Mouse (Mus musculus) left cerebral cortex, postnatal 25 days (tissue): ENCODE results near the gene Olfr847. TPM values are rescaled to one million over a fixed set of nuclear protein-coding genes. Genes with fewer than 3 reads are reported as not detected.

ENCODE experiments used
- DNase-seq, 2 experiments: peaks; one replicate each; pipeline ENCODE4 v3.0.0; 2022; ENCODE audit warnings: low spot score in 2 of 2, mixed read lengths in 1 of 2
- intact Hi-C: fragments of 180-260 bp; cut with DNase I; formaldehyde crosslinking; loops from one replicate; pipeline ENCODE4 v1.15.1; 2025
- total RNA-seq, 2 experiments: library from RNA; stranded (reverse); gene quantifications; 2 replicates each; pipeline ENCODE4 v1.2.3; 2021

Olfr847 gene
- not detected for total RNA-seq

DNA sequence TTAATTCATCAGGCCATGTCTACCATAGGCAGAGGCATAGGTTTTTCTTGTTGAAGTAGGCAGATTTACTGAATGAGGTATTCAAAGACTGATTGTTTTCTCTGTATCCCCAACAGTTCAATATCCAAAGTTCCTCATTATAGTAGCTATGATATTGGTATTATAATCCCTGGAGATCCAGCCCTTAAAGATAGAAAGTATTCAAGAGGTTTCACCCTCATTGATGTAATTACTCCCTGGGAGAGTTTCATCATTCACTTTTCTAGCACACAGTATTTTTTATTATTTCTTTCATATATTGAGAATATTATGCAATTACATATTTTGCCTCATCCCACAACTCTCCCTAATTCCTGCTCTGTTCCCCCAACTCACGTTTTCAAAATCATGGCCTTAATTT lies at the start of gene Olfr847:
Gene Olfr847 (minus strand): TSS at position 101 of the 400 bp plus-strand sequence.
- intact Hi-C loops: no loop called here
- DNase-seq: no peak

DNA sequence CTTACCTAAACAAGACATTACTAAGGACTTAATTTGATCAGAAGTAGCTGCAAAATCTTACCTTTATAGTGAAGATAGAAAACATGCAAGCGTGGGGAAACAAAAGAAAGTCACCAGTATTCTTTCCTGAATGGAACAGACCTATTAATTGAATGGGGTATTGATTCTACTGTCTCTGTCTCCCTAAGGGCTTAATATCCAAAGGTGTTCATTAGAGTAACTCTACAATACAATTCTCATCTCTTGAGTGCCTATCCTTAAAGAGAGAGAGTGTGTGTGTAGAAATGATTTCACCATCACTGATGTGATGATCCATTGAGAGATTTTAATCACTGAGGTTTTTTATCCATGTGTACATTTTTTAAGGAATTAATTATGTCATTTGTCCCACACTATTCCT lies 14.6 kb downstream of the Olfr847 start, which contains the start of gene Olfr846:
Gene Olfr846 (minus strand): TSS at position 101 of the 400 bp plus-strand sequence.
- no peak for DNase-seq
- intact Hi-C loops: no loop called here

DNA sequence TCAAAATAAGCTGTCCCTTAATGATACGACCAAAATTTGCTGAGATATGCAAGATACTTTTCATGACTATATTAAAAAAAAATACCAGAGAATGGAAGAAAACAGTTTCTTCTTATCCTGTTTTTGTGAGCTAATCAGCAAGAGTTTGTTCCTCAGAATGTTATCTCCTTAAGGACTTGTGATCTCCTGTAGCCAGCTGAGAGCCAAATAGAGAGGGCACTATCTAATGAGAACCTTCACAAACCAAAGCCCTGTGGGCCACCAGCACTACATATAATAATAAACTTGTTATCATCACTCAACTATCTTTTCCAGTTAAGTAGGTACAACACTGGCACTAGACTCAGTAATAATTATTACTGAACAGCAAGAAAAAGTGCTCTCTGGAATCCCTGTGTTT lies 42.3 kb downstream of the Olfr847 start, which contains the start of gene Olfr845:
Gene Olfr845 (plus strand): TSS at position 301 of the 400 bp plus-strand sequence.
- no peak for DNase-seq
- intact Hi-C loops: no loop called here

Other genes with a start within 250 kb of the Olfr847 start
- not detected for gene Olfr837, start 242.4 kb downstream of the Olfr847 start, total RNA-seq
- under 1 TPM; 0.05 to 0.14 TPM for gene Olfr839-ps1, start 201.4 kb downstream of the Olfr847 start, total RNA-seq
- not detected for gene Olfr843, start 126.7 kb downstream of the Olfr847 start, total RNA-seq
- gene Olfr844, start 62.3 kb downstream of the Olfr847 start, total RNA-seq: not detected
- not detected for gene Olfr845, start 42.2 kb downstream of the Olfr847 start, total RNA-seq
- not detected for gene Olfr846, start 14.7 kb downstream of the Olfr847 start, total RNA-seq
- gene Olfr849, start 61.6 kb upstream of the Olfr847 start, total RNA-seq: not detected
- gene Olfr850, start 99.6 kb upstream of the Olfr847 start, total RNA-seq: not detected
- gene Olfr851, start 114.6 kb upstream of the Olfr847 start, total RNA-seq: not detected
- not detected for gene Olfr853, start 162.4 kb upstream of the Olfr847 start, total RNA-seq
- not detected for gene Olfr854, start 188.7 kb upstream of the Olfr847 start, total RNA-seq
- gene Olfr855, start 203.9 kb upstream of the Olfr847 start, total RNA-seq: not detected
- 10 to 100 TPM; 19.8 to 22.3 TPM for gene Zfp317, start 243.4 kb upstream of the Olfr847 start, total RNA-seq